Mouse (Mus musculus) spleen, adult 2 months (tissue): ENCODE data around the gene Ube2g1.

Source experiments
- CTCF ChIP-seq: fragments of 200-500 bp; IDR thresholded peaks from 2 replicates; pipeline ENCODE4 v1.5.1; 2011; ENCODE audit warnings: mild to moderate bottlenecking, inconsistent platforms; ENCODE audit not compliant: insufficient read depth, insufficient read length, insufficient replicate concordance; ENCODE audit errors: extremely low read depth
- POLR2A ChIP-seq: fragments of 200-500 bp; IDR thresholded peaks from 2 replicates; pipeline ENCODE4 v1.6.1; 2011; ENCODE audit warnings: low read depth, low read length, inconsistent platforms

DNA sequence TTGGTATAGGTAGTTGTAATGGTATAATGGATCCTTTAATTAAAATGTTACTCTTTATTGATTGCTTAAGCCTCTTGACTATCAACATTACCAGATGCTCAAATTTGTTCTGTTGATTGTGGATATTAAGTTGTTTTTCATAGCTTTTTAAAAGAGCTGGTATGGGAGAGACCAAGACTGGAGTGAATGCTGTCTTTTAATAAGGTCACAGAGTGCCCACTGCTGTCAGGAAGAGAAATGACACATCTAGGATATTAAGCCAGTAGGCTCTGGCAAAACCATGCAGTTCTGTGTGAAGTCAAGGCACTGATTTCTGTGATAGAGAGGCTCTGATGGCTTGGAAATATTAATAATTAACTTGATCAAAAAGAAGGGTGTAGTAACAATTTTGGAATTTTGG, 116.8 kb downstream of the Ube2g1 start:
- no peak for TF ChIP-seq CTCF
- no peak for TF ChIP-seq POLR2A
